Mouse (Mus musculus) neural tube, embryonic 14.5 days (tissue): Measurements from ENCODE around the gene Hspa8. TPM values are rescaled to one million over a fixed set of nuclear protein-coding genes. Genes with fewer than 3 reads are reported as not detected.

Experiments
- ATAC-seq: fragments of 200-750 bp; cut with Nextera tagmentation; 2 replicates; pipeline ENCODE4 v1.8.0; 2017; ENCODE audit warnings: low read depth, mild to moderate bottlenecking, moderate TSS enrichment, moderate library complexity
- H3K27ac ChIP-seq: fragments of 300-500 bp; sonication (generic); 2 replicates; pipeline ENCODE4 v1.5.1; 2014; ENCODE audit warnings: low read depth, mild to moderate bottlenecking, control low read depth, low read length, moderate library complexity, mixed read lengths
- H3K27me3 ChIP-seq: fragments of 300-500 bp; sonication (generic); 2 replicates; pipeline ENCODE4 v1.6.1; 2014; ENCODE audit warnings: low read length; ENCODE audit not compliant: control insufficient read depth, insufficient read depth
- H3K36me3 ChIP-seq: fragments of 300-500 bp; sonication (generic); 2 replicates; pipeline ENCODE4 v1.6.1; 2014; ENCODE audit warnings: low read length, mixed read lengths; ENCODE audit not compliant: control insufficient read depth, insufficient read depth
- H3K4me1 ChIP-seq: fragments of 300-500 bp; sonication (generic); 2 replicates; pipeline ENCODE4 v1.6.1; 2014; ENCODE audit warnings: low read length; ENCODE audit not compliant: control insufficient read depth, insufficient read depth
- H3K4me2 ChIP-seq: fragments of 300-500 bp; sonication (generic); 2 replicates; pipeline ENCODE4 v1.6.1; 2014; ENCODE audit warnings: mild to moderate bottlenecking, low read depth, low read length, control low read depth
- H3K4me3 ChIP-seq: fragments of 300-500 bp; sonication (generic); 2 replicates; pipeline ENCODE4 v1.5.1; 2014; ENCODE audit warnings: low read depth, low read length, control low read depth, mixed read lengths
- H3K9ac ChIP-seq: fragments of 300-500 bp; sonication (generic); replicated peaks from 2 replicates; pipeline ENCODE4 v1.6.1; 2014; ENCODE audit warnings: low read depth, mild to moderate bottlenecking, control low read depth, low read length, mixed read lengths
- H3K9me3 ChIP-seq: fragments of 300-500 bp; sonication (generic); 2 replicates; pipeline ENCODE4 v1.6.1; 2016; ENCODE audit warnings: low read length; ENCODE audit not compliant: control insufficient read depth
- WGBS: fragments of 180-500 bp; shearing (Covaris S2); extraction: QIAGEN DNeasy Blood & Tissue Kit; methylation state at CpG from one replicate; pipeline ENCODE4 v1.1.7; 2014; 5-methylcytosine and 5-hydroxymethylcytosine counted together
- polyA plus RNA-seq: library from polyadenylated mRNA; unstranded; fragments of >200 nt; fragmentation: Nextera tagmentation; extraction: Ambion mirVana; gene quantifications from 2 replicates; pipeline ENCODE4 v1.2.1, GENCODE M21; 2014

Hspa8 gene
- polyA plus RNA-seq, 1 experiment from 2014 or later = 2,884 TPM

- ATAC-seq = peak; percentile 29; the same call in 1 of the 2 replicates
- Histone ChIP-seq H3K36me3 (no peaks in the 10 kb centered on the region), H3K9me3 (no peaks in the 10 kb centered on the region), H3K27me3 (0 out of 2 replicates have a peak, but pooled peaks cover 3% of the 10 kb centered on the region), H3K4me2 (peak overlapping the region; percentile 58), H3K4me3 (peak overlapping the region; percentile 25), H3K27ac (no peak overlapping the region), H3K4me1 (no peaks in the 10 kb centered on the region; the same call in 1 of the 2 replicates), H3K9ac (0 out of 2 replicates have a peak overlapping the region, but pooled peaks have one; percentile 28)
- 3% methylated on average over 9 of the region's 9 CpGs for WGBS
Measured at GRCm38 (mm10) chr9:40859196-40859595, 58.4 kb downstream of the Hspa8 start.

Other genes with a start within 250 kb of the Hspa8 start
- gene Gm21915, start 130.4 kb upstream of the Hspa8 start, polyA plus RNA-seq = not detected in 2 replicates
- gene Clmp, start 115.0 kb upstream of the Hspa8 start, polyA plus RNA-seq = 59.2 and 62.0 TPM in 2 replicates
- gene Bsx, start 73.1 kb downstream of the Hspa8 start, polyA plus RNA-seq = not detected in 2 replicates
- gene Jhy, start 163.1 kb downstream of the Hspa8 start, polyA plus RNA-seq = 1.8 and 2.3 TPM in 2 replicates
- gene Crtam, start 203.6 kb downstream of the Hspa8 start, polyA plus RNA-seq = 0.21 TPM in 1 of 2 replicates, not detected in the other